Mouse (Mus musculus) midbrain, embryonic 10.5 days (tissue): ENCODE measurements around the gene P4ha3. TPM values are rescaled to one million over a fixed set of nuclear protein-coding genes. Genes with fewer than 3 reads are reported as not detected.

ENCODE experiments used
- DNase-seq: peaks from one replicate; pipeline ENCODE4 v3.0.0-alpha.2; 2017; ENCODE audit warnings: low spot score
- H3K27ac ChIP-seq: fragments of 300-500 bp; sonication (generic); replicated peaks from 2 replicates; pipeline ENCODE4 v1.5.1; 2016; ENCODE audit warnings: mild to moderate bottlenecking
- H3K27me3 ChIP-seq: fragments of 300-500 bp; sonication (generic); 2 replicates; pipeline ENCODE4 v1.6.1; 2016; ENCODE audit warnings: low read depth, mild to moderate bottlenecking; ENCODE audit not compliant: poor library complexity, severe bottlenecking
- H3K36me3 ChIP-seq: fragments of 300-500 bp; sonication (generic); 2 replicates; pipeline ENCODE4 v1.6.1; 2016; ENCODE audit warnings: mild to moderate bottlenecking, moderate library complexity
- H3K4me1 ChIP-seq: fragments of 300-500 bp; sonication (generic); 2 replicates; pipeline ENCODE4 v1.6.1; 2016
- H3K4me3 ChIP-seq: fragments of 300-500 bp; sonication (generic); 2 replicates; pipeline ENCODE4 v1.5.1; 2016; ENCODE audit warnings: mild to moderate bottlenecking, moderate library complexity
- H3K9me3 ChIP-seq: fragments of 300-500 bp; sonication (generic); replicated peaks from 2 replicates; pipeline ENCODE4 v1.6.1; 2016; ENCODE audit warnings: mild to moderate bottlenecking
- WGBS: fragments of 180-500 bp; shearing (Covaris S2); methylation state at CpG from one replicate; pipeline ENCODE4 v1.1.7; 2016; 5-methylcytosine and 5-hydroxymethylcytosine counted together
- polyA plus RNA-seq: library from polyadenylated mRNA; unstranded; fragments of >200 nt; fragmentation: Nextera tagmentation; extraction: Ambion mirVana; gene quantifications from 2 replicates; pipeline ENCODE4 v1.2.1, GENCODE M21; 2016

Gene P4ha3
- polyA plus RNA-seq, 1 experiment from 2014 or later: 1.4 TPM

DNA sequence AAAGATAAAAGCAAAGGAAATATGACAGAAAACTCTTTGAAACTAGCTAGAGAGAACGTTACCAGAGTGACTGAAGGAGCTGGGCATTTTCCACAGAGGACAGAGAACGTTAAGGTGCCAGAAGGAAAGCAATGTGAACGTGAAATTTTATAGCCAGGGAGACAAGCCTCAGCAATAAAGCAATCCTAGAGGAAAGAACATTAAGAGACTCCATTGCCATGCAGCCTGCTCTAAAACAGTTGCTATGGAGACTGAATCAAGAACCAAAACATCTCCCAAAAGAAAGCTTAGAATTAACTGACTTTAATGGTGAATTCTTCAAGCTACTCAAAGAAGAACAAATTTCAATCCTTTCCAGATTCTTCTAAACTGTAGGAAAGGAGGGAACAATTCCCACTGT is 2.0 kb upstream of the P4ha3 start:
- no peak overlapping the region for H3K4me3 ChIP-seq
- peak overlapping the region; percentile 42; the same call in 1 of the 2 replicates for H3K27ac ChIP-seq
- no peaks in the 10 kb centered on the region for H3K36me3 ChIP-seq
- DNase-seq: no peak
- no peaks in the 10 kb centered on the region for H3K9me3 ChIP-seq
- peaks cover 46% of the 10 kb centered on the region for H3K27me3 ChIP-seq
- 41% methylated on average over 3 of the region's 3 CpGs for WGBS
- H3K4me1 ChIP-seq: peaks cover 61% of the 10 kb centered on the region

DNA sequence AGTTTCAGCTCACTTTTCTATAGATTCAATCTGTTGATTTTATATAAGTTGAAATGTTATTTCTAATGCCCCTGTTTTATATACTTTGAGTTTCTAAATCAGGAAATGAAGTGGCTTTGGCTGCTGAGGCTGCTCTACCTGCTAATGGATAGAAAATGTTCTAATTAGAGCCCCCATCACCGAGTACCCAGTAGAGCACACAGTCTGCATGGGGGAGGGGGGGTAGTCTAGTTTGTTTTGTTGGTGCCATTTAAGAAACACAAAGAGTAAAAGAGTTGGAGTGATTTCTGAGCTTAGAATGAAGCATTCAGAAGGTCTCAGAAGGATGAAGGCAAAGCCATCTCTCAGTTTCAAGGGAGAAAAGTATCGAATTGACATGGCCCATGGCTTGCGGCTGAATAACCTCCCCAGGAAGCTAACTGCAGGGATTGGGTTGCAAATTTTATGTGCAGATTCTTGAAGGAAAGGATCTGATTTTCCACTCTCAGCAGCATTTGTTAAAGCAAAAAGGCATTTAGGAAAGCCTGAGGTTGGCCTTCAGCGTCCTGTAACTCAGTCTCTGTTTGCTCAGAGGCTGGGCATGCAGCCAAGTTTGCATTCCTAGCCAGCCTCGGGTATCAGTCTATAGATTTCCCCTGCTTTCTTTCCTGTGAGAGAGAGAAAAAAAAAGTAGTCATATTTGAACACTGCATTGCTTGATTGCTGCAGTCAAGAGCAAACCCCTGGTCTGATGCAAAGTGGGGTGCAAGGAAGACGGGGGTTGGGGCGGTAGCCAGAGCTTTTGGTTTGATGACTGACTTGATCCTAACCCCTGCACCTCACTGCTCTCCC is 2.6 kb downstream of the P4ha3 start:
- Histone ChIP-seq H3K27ac (peak overlapping the region; percentile 68), H3K4me1 (peaks cover 45% of the 10 kb centered on the region), H3K4me3 (0 out of 2 replicates have a peak overlapping the region, but pooled peaks have one; percentile 14), H3K27me3 (peaks cover 46% of the 10 kb centered on the region), H3K9me3 (no peaks in the 10 kb centered on the region), H3K36me3 (no peaks in the 10 kb centered on the region)
- peak; percentile 33 for DNase-seq
- 54% methylated on average over 7 of the region's 7 CpGs for WGBS

DNA sequence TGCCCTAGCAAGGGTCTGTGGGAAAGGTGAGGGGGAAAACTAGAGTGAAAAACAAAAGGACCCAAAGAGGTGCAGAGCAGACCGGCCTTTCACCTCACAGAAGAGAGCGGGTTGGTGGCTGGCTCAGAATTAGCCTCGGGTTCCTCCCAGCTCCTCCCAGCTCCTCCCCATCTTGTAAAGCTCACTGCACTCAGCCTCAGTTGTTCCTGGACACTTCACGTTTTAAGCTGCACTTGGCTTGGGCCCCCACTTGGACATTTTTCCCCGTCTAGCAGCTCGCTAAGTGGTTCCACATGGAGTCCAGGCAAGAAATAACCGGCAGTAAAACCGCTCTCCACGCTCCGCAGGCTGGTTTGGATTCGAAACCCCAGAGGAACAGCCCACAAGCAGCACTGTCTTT is 3.3 kb downstream of the P4ha3 start:
- peaks cover 39% of the 10 kb centered on the region for H3K4me1 ChIP-seq
- 42% methylated on average over 11 of the region's 11 CpGs for WGBS
- H3K4me3 ChIP-seq: 0 out of 2 replicates have a peak overlapping the region, but pooled peaks have one; percentile 14
- H3K27me3 ChIP-seq: peaks cover 46% of the 10 kb centered on the region
- DNase-seq: peak; percentile 21
- H3K36me3 ChIP-seq: no peaks in the 10 kb centered on the region
- H3K9me3 ChIP-seq: no peaks in the 10 kb centered on the region
- H3K27ac ChIP-seq: peak overlapping the region; percentile 68

DNA sequence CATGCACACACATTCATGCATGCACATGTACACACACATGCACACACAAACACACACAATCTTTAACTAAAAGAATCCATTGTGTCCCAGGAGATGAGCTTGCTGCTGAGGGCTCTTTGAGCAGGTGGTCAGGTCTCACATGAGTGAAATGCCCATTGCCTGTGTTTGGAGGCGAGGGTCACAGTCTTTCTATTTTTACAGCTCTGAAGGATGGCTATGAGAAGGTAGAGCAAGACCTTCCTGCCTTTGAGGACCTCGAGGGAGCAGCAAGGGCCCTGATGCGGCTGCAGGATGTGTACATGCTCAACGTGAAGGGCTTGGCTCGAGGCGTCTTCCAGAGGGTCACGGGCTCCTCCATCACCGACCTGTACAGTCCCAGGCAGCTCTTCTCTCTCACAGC is 8.2 kb downstream of the P4ha3 start:
- Histone ChIP-seq H3K27me3 (no peaks in the 10 kb centered on the region), H3K4me1 (peaks cover 7% of the 10 kb centered on the region), H3K4me3 (no peak overlapping the region), H3K36me3 (no peaks in the 10 kb centered on the region), H3K9me3 (no peaks in the 10 kb centered on the region), H3K27ac (no peak overlapping the region)
- 90% methylated on average over 8 of the region's 8 CpGs for WGBS
- peak; percentile 10 for DNase-seq

DNA sequence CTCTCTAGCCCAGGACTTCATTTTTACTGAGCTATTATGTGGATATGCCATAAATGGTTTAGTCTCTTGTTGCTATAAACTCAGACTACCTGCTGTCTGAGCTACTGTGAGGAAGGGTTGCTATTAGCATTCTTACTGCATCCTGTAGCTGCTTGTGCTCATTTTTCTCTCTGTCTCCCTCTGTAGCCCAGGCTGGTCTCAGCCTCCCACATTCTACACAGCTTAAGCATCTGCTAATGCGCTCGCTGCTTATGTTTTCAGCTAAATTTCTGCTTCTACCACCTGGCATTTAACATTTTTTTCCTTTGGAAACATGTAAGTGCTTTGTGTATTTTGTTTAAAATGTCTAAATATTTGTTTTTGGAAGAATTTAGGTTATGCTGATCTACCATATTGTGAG is 10.4 kb downstream of the P4ha3 start:
- no peak overlapping the region for H3K27ac ChIP-seq
- no peak overlapping the region for H3K4me3 ChIP-seq
- no peaks in the 10 kb centered on the region for H3K27me3 ChIP-seq
- H3K36me3 ChIP-seq: no peaks in the 10 kb centered on the region
- DNase-seq: peak; percentile 5
- H3K9me3 ChIP-seq: no peaks in the 10 kb centered on the region
- 88% methylated on average over 2 of the region's 2 CpGs for WGBS
- H3K4me1 ChIP-seq: peaks cover 10% of the 10 kb centered on the region

DNA sequence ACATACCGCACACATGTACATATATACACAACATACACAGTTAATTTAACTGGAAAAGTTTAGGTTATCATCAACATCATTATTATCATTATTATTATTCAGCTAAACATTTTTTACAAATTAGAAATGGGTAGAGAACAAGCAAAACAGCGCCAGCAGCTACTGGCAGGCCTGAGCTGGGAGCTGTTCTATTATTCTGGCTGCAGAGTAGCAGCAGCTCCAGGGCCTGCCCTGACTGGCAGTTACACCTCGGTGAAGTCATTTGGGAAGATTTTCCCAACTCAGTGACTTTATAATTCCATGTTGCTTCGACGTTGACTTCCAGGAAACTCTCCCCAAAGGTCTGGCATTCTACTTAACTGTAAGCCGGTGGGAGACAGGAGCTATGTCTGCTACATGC is 11.4 kb downstream of the P4ha3 start:
- 87% methylated on average over 6 of the region's 6 CpGs for WGBS
- no peaks in the 10 kb centered on the region for H3K9me3 ChIP-seq
- no peak overlapping the region for H3K27ac ChIP-seq
- H3K27me3 ChIP-seq: no peaks in the 10 kb centered on the region
- H3K36me3 ChIP-seq: no peaks in the 10 kb centered on the region
- no peak overlapping the region for H3K4me3 ChIP-seq
- no peak for DNase-seq
- H3K4me1 ChIP-seq: peaks cover 16% of the 10 kb centered on the region

DNA sequence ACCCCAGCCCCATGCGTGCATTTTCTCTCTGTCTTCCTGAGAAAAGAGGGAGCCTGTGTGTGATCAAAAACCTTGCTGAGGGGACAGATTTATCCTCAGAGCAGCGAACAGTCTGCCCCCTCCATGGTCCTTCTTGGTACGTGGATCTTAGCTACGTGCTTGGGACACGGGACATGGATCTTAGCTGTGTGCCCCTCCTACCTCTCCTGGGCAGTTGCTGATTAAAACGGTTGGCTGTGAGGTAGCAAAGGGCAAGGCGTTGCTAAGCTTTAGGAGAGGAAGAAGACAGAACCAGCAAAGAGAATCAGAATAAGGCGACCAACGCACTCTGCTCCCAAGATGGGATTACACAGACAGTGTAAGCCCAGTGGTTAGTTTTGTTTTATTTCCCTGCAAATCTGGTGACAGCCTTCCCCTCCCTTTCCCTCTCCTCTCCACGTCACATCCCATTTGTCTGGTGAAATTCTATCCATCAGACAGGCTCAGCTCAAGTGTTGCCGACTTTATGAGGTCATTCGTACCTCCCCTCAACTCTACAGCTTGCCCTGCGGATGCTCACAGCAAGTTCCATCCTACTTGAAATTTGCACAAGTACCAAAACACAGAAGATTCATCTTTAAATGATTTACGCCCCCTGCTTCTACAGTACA is 13.7 kb downstream of the P4ha3 start:
- H3K4me1 ChIP-seq: peaks cover 16% of the 10 kb centered on the region

DNA sequence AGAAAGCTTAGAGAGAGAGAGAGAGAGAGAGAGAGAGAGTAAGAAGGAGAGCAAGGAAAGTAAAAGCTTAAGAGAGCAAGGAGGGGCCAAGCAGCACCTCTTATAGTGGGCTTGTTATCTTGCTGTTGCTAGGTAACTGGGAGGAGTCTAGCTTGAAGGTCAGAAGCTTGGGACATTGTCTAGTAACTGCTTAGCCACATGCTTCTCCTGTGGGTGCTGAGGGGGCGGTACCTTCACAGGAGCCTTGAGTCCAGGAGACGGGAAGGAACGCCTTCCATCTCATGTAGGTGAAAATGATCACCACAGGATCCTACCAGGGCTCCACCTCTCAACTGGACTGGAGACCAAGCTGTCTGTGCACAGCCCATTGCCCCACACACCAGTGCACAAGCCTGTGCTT is 16.1 kb downstream of the P4ha3 start:
- no peaks in the 10 kb centered on the region for H3K27me3 ChIP-seq
- WGBS: 72% methylated on average over 3 of the region's 3 CpGs
- no peak for DNase-seq
- peaks cover 16% of the 10 kb centered on the region for H3K4me1 ChIP-seq
- H3K9me3 ChIP-seq: no peaks in the 10 kb centered on the region
- H3K4me3 ChIP-seq: no peak overlapping the region
- no peak overlapping the region for H3K27ac ChIP-seq
- no peaks in the 10 kb centered on the region for H3K36me3 ChIP-seq

More for the DNA sequence above, 13.7 kb downstream of the P4ha3 start:
- Histone ChIP-seq H3K9me3 (no peaks in the 10 kb centered on the region), H3K4me3 (no peak overlapping the region), H3K27ac (no peak overlapping the region), H3K36me3 (no peaks in the 10 kb centered on the region), H3K27me3 (no peaks in the 10 kb centered on the region)
- no peak for DNase-seq
- 74% methylated on average over 14 of the region's 14 CpGs for WGBS

DNA sequence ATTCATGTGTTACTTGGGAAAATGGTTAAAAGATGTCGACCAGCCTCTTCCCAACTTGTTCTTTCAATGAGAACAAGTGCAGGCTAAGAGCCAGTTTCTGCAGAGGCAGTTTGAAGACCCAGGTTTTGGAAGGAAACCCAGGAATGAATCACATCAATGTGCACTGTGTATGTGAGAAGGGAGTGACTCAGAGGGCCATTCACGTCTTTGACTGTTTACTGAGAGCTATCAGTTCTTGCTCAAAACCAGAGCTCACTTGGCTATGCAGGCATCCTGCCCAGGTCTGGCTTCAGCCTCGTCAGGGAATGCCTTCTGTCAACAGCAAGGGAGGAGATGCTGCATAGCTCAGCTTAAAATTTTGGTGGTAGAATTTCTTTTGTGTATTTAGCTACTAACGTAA is 17.0 kb downstream of the P4ha3 start:
- Histone ChIP-seq H3K4me3 (no peak overlapping the region), H3K9me3 (no peaks in the 10 kb centered on the region), H3K27me3 (no peaks in the 10 kb centered on the region), H3K36me3 (no peaks in the 10 kb centered on the region), H3K4me1 (peaks cover 18% of the 10 kb centered on the region), H3K27ac (no peak overlapping the region)
- no peak for DNase-seq
- 83% methylated on average over 4 of the region's 4 CpGs for WGBS

DNA sequence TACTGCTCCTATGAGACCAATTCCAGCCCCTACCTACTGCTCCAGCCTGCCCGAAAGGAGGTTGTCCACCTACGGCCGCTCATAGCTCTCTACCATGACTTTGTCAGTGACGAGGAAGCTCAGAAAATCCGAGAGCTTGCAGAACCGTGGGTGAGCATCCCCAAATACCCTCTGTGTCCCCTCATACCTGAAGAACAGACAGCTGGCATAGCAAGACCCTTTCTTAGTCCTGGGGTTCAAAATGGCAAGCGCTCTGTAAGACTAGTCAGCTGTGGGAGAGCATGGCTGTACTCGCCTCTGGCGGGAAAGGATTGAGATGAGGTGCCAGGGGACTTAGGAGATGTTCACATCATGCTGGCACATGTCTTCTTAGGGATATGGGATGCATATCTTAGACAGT is 20.6 kb downstream of the P4ha3 start:
- Histone ChIP-seq H3K4me1 (peaks cover 43% of the 10 kb centered on the region), H3K27ac (no peak overlapping the region), H3K36me3 (no peaks in the 10 kb centered on the region), H3K27me3 (no peaks in the 10 kb centered on the region), H3K4me3 (no peak overlapping the region), H3K9me3 (no peaks in the 10 kb centered on the region)
- 91% methylated on average over 9 of the region's 9 CpGs for WGBS
- no peak for DNase-seq

DNA sequence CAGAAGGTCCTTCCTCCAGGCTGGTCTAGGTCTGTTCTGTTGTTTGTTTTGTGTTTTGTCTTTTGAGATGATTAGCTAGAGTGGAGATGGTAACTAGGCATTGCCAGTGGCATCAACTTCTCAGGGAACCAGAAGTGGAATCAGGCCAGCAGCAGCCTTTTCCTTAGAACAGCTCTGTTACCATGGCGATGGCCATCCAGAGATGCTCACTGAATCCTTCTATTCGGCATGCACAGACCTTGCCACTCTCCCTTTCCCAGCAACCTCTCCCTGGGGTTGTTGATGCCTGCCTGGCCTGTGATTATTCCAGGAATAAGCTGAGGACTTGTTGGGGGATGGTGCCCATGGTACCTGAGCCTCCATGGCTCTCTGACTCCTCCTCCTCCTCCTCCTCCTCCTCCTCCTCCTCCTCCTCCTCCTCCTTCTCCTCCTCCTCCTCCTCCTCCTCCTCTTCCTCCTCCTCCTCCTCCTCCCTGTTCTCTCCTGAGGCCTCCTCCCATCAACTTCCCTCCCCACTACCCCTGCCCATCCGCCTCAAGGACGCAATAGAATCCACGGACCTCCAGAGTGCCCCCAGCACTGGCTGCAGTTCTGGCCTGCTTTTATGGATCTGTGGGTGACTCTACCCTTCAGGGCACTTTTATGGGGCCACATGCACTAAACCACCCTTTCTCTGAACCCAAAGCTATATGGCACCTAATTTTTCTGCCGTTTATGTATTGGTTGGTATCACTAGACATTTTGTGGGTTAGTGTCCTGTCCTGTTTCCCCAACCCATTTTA is 22.7 kb downstream of the P4ha3 start:
- DNase-seq: peak; percentile 45
- Histone ChIP-seq H3K4me1 (peaks cover 44% of the 10 kb centered on the region), H3K36me3 (no peaks in the 10 kb centered on the region), H3K9me3 (no peaks in the 10 kb centered on the region), H3K27me3 (no peaks in the 10 kb centered on the region), H3K27ac (peak overlapping the region; percentile 79), H3K4me3 (no peak overlapping the region)
- 69% methylated on average over 6 of the region's 6 CpGs for WGBS

DNA sequence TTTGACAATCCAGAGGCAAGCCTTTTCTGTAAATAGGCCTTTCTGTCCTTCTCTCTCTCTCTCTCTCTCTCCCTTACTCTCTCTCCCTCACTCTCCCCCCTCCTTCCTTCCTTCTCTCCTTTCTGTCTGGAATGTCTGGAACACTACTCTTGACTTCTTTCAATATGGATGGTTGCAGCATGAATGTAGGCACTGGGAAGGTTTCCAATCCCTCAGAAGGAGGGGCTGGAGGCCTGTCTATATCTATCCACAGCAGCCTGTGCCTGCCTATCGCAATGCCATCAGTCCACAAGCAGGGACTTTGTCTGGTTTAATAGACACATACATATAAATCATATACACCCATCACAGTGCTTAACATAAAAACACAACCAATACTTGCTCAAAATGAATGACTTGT is 23.9 kb downstream of the P4ha3 start:
- no peak for DNase-seq
- H3K9me3 ChIP-seq: no peaks in the 10 kb centered on the region
- H3K4me1 ChIP-seq: peaks cover 44% of the 10 kb centered on the region
- H3K27ac ChIP-seq: peak overlapping the region; percentile 42
- no peak overlapping the region for H3K4me3 ChIP-seq
- 89% methylated on average over 1 of the region's 1 CpGs for WGBS
- no peaks in the 10 kb centered on the region for H3K36me3 ChIP-seq
- H3K27me3 ChIP-seq: no peaks in the 10 kb centered on the region
